Mouse (Mus musculus) thymus, postnatal 0 days (tissue): ENCODE measurements around the gene Msx1. TPM values are rescaled to one million over a fixed set of nuclear protein-coding genes. Genes with fewer than 3 reads are reported as not detected.

Source experiments
- DNase-seq: peaks from one replicate; pipeline ENCODE4 v3.0.0-alpha.2; 2015; ENCODE audit warnings: low spot score
- polyA plus RNA-seq: library from polyadenylated mRNA; unstranded; fragments of >200 nt; fragmentation: Nextera tagmentation; extraction: Ambion mirVana; gene quantifications from 2 replicates; pipeline ENCODE4 v1.2.1, GENCODE M21; 2015

Msx1 gene
- polyA plus RNA-seq, 1 experiment from 2014 or later = 2.2 TPM

GRCm38 (mm10) chr5:37826706-37827625 lies 2.6 kb upstream of the Msx1 start:
- no peak for DNase-seq

DNA sequence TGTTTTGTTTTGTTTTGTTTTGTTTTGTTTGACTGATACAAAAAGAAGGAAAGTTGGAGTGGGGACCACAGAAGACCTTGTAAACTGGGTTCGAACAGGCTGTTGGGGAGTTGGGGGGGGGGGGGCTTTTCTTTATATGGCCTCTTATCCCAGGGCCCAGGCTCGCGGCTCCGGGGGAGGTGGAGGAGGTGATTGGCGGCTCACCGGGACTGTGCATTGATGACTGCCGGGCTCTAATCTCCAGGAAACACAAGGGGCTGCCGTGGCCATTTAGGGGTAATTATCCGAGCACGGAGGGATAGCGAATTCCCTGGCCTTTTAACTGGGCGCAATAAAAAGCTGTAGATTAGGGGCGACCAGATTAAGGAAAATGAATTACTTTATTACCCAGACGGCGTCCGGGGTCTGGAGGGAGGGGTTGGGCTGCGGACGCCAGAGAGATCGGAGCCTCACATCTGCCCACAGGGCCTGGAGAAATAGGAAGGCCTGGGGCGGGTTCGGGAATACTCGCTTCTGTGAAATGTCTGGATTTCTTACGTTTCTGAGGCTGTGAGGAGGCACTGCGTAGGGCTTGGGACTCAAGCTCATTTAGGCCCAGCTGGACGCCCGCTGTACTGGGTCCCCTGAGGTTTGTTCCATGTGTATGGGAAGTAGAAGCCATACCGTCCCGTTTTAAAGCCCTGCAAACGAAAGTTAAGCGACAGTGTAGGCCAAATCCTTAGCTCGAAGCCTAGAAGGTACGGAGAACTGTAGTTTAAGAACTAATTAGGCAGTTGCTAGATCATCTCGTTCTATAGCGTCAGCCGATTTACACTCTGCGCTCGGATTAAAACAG lies 1.4 kb upstream of the Msx1 start:
- DNase-seq = no peak

DNA sequence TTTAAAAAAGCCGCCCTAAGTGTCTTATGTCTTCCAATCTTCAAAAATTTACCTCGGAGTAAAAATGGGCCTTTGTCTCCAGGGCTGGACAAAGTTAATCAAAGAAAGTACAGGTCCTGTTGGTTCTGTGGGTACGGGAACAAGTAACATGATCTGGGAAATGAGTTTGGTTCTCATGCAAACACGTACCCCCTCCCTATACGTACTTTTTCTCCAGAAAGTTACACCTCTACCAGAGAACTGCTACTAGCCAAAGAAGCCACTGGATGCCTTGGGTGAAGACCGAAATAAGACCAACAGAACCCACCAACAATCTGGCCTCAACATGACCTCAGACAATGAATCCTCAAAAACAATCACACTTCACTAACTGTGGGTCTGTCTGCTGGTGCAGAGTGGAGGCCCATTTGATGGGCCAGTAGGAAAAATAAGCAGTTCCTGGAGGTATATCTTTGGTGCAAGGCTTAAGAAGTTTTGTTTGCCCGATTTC lies 773 bp upstream of the Msx1 start:
- no peak for DNase-seq

DNA sequence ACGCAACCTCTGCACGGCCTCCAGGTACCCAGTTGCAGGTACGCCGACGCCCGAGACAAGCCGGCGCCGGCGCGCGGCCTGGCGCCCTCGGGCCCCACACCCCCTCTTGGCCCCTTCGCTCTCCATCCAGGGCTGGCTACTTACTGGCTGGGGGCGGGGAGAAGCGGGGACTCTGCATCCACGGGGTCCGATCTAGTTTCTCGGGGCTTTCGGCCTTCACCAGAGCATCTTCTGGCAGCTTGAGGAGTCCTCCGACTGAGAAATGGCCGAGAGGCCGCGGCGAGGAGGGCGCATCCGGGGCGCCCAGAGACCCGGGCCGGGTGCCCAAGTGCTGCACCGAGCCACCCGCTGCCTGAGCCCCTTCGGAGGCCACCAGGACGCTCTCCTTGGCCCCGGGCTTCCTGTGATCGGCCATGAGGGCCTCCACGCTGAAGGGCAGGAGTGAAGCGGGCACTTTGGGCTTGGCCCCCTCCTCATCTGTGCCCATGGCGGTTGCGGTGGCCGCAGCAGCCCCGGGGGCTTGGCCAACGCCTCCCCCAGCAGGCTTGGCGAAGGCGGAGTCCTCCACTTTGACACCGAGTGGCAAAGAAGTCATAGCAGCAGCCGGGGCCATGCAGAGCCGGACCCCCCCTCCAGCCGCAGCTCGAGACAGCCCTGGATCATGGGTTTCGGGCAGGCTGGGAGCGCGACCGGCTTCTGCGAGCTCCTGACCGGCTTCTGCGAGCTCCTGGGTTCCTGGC lies 492 bp downstream of the Msx1 start:
- no peak for DNase-seq

GRCm38 (mm10) chr5:37822791-37823720 lies 1.3 kb downstream of the Msx1 start:
- no peak for DNase-seq

GRCm38 (mm10) chr5:37822116-37822707 lies 2.2 kb downstream of the Msx1 start:
- no peak for DNase-seq

DNA sequence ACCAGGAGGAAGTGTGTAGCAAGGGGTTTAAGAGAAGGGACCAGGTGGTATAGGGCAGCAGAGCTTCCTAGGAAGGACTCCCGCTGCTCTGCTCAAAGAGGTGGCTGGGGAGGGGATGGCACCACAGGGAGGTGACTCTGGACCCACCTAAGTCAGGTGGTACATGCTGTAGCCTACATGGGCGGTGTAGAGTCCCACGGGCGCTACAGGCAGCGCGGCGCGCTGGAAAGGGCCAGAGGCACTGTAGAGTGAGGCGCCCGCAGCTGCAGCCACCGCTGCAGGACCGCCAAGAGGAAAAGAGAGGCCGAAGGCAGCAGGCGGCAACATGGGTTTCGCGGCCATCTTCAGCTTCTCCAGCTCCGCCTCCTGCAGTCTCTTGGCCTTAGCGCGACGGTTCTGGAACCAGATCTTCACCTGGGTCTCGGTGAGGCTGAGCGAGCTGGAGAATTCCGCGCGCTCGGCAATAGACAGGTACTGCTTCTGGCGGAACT lies 3.2 kb downstream of the Msx1 start:
- no peak for DNase-seq

- no peak for DNase-seq
These were observed 3.7 kb downstream of the Msx1 start for GRCm38 (mm10) chr5:37820689-37821088.

DNA sequence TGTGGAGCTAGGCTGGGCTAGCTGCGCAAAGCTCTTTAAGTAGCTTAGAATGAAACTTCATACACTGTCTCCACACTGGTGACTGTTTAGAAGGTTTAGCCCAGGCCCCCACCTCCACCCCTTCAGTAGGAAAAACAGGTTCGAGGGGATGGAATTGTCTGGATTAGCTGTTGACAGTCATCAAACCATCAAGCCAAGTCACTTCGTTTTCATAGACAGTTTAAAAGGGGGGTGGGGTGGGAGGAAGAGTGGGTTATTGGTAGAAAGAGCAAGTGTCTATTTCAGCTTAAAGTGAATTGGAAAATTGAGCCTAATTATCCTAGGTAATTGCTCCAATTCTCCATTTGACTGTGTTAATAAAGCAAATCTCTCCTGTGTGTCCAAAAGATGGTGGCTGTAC lies 4.4 kb downstream of the Msx1 start:
- no peak for DNase-seq

GRCm38 (mm10) chr5:37819541-37819940 lies 4.8 kb downstream of the Msx1 start:
- DNase-seq = no peak

- no peak for DNase-seq
These were observed 5.7 kb downstream of the Msx1 start for GRCm38 (mm10) chr5:37818533-37819215.

- no peak for DNase-seq
These were observed 6.5 kb downstream of the Msx1 start for GRCm38 (mm10) chr5:37817658-37818532.

DNA sequence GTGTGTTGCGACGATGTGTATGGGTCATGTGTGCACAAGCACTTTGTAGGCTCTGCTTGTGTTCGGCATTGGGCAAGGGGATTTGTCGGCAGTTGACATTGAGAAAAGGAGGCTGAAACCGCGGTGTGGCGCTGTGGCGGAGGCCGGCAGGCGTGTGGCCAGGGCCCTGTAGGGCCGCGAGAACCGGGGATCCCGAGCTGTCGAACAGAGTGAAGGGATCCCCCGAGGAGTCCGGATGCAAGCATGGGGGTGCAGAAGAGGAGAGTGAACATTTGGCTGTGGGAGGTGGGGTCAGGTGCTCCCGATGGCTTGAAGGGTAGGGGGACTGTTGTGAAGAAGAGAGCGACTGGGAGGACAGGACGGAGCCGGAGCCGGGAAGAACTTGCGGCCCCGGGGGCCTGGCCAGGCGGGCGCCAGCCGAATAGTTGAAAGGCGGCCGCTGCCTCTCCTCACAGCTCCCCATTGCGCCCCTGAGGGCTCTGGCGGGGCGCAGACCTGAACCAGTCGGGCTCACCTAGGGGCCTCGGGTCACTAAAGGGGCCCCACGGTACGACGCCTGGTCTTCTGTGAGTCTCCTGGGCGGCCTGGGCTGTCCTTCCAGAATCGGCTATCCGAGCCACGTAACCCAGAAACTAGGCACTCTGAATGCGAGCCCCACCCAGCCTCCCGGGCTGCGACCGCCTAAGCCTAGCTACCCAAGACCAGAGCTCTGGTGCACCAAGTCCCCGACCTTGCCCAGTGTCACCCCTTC lies 7.3 kb downstream of the Msx1 start:
- no peak for DNase-seq

DNA sequence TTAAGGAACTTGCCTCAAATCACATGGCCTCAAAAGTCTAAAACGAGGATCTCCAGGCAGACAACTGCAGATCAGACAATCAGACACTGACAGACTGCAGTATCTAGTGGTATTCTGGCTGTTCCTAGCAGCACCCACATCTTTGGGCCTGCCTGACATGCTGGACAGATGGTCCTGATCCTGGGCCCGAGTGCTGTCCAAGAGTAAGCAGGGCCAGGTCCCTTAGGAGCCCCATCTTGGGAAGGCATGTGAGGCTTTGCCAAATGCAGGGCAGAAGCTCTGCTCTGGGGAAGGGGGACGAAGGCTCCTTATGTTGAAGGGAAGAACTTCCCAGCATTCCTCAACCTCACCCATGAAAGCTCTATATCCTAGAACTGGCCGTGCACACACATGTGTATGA lies 8.5 kb downstream of the Msx1 start:
- DNase-seq = no peak

- DNase-seq = no peak
These were observed 10.2 kb downstream of the Msx1 start for GRCm38 (mm10) chr5:37814169-37814568.

DNA sequence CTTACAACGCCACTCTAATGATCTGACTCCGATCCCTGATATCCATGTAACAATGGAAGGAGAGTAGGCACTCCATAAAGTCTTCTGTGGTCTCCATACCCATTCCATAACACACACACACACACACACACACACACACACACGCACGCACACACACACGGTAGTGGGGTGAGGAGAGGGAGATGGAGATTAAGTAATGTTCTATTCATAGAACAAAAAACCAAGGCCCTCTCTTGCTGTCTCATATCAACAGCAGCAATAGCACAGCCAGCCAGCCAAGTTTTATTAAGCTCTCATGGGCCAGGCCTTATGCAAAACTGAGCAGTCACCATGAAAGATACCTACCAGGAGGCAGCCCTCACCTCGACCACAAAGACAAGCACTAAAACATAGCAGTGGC lies 19.1 kb downstream of the Msx1 start:
- DNase-seq = no peak

DNA sequence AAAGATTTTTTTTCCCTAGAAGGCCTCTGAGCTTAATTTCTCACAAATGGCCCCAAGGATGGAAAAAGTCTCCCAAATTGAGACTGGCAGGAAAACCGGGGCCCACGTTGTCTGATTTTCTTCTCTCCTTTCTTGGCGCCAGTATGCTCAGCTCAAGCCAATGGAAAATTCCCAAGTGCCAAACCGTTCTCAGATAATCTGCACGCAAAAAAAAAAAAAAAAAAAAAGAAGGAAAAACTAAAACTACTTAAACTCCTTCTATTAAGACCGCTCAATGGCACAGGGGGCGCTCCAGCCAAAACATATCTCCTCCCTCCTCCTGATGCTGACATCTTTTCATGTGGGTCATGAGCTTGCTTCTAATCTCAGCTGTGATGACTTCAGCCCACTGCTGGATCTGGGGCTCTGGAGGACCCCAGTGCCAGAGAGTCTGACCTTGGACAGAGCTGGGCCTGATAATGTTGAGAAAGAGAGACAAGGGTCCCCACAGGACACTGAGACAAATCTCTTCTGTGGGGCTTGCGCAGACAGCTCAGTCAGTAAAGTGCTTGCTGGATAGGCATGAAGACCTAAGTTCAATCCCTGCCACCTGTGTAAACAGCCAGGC lies 19.8 kb downstream of the Msx1 start:
- no peak for DNase-seq
